Mouse (Mus musculus) gastrocnemius, adult 18-20 months (tissue): ENCODE measurements at regions not wholly inside any gene's neighbourhood (a gene's known extent, or its start where the extent isn't known, plus 50 kb on each side); places are given as distances from the start of the nearest gene placed in this dataset.

Experiments used
- DNase-seq: peaks from one replicate; pipeline ENCODE4 v3.0.0; 2021; ENCODE audit warnings: low spot score

GRCm38 (mm10) chr1:189092819-189093218 lies 85.2 kb upstream of the Kctd3 start:
- DNase-seq, result no peak

- no peak for DNase-seq
These were observed 77.6 kb upstream of the Kctd3 start for GRCm38 (mm10) chr1:189085245-189085644.

- no peak for DNase-seq
These were observed 73.6 kb upstream of the Kctd3 start for GRCm38 (mm10) chr1:189081267-189081666.

GRCm38 (mm10) chr1:189080797-189081196 lies 73.2 kb upstream of the Kctd3 start:
- peak; percentile 31 for DNase-seq

GRCm38 (mm10) chr1:189079451-189080410 lies 72.1 kb upstream of the Kctd3 start:
- no peak for DNase-seq

GRCm38 (mm10) chr1:189077861-189078260 lies 70.2 kb upstream of the Kctd3 start:
- DNase-seq, result no peak

- no peak for DNase-seq
These were observed 68.6 kb upstream of the Kctd3 start for GRCm38 (mm10) chr1:189076276-189076675.

GRCm38 (mm10) chr1:189075671-189076070 lies 68.0 kb upstream of the Kctd3 start:
- peak; percentile 18 for DNase-seq

- no peak for DNase-seq
These were observed 64.9 kb upstream of the Kctd3 start for GRCm38 (mm10) chr1:189072516-189072915.

- no peak for DNase-seq
These were observed 60.6 kb upstream of the Kctd3 start for GRCm38 (mm10) chr1:189068204-189068603.

- DNase-seq, result peak; percentile 5
These were observed 59.7 kb upstream of the Kctd3 start for GRCm38 (mm10) chr1:189067204-189067960.

GRCm38 (mm10) chr1:189066446-189067151 lies 59.0 kb upstream of the Kctd3 start:
- DNase-seq, result no peak

- no peak for DNase-seq
These were observed 57.7 kb upstream of the Kctd3 start for GRCm38 (mm10) chr1:189065152-189065910.

- no peak for DNase-seq
These were observed 57.0 kb upstream of the Kctd3 start for GRCm38 (mm10) chr1:189064629-189065028.

- DNase-seq, result no peak
These were observed 56.1 kb upstream of the Kctd3 start for GRCm38 (mm10) chr1:189063699-189064098.

- DNase-seq, result no peak
These were observed 55.6 kb upstream of the Kctd3 start for GRCm38 (mm10) chr1:189063209-189063608.
